Mouse (Mus musculus) B cell, adult 2 months (primary cell): ENCODE data around the gene Spred2.
A peak's percentile ranks its signal among the peaks of the same experiment; 100 is the strongest.

Experiments used
- DNase-seq, 2 experiments: peaks; one replicate each; pipeline ENCODE4 v3.0.0; 2022

The Spred2 gene

GRCm38 (mm10) chr11:19925976-19926842, 2.0 kb downstream of the Spred2 start:
- peak; percentile 82 to 83 for DNase-seq

GRCm38 (mm10) chr11:19926843-19927120, 2.6 kb downstream of the Spred2 start:
- DNase-seq: no peak

GRCm38 (mm10) chr11:19928633-19929032, 4.5 kb downstream of the Spred2 start:
- no peak for DNase-seq

- DNase-seq: no peak
These were observed 5.1 kb downstream of the Spred2 start for GRCm38 (mm10) chr11:19929087-19929865.

- no peak for DNase-seq
These were observed 7.5 kb downstream of the Spred2 start for GRCm38 (mm10) chr11:19931569-19932230.

- no peak for DNase-seq
These were observed 8.9 kb downstream of the Spred2 start for GRCm38 (mm10) chr11:19932983-19933511.

- no peak for DNase-seq
These were observed 11.6 kb downstream of the Spred2 start for GRCm38 (mm10) chr11:19935524-19936354.

- DNase-seq: peak; percentile 53 to 58
These were observed 14.4 kb downstream of the Spred2 start for GRCm38 (mm10) chr11:19938456-19939004.

- DNase-seq: peak; percentile 8 to 15
These were observed 15.1 kb downstream of the Spred2 start for GRCm38 (mm10) chr11:19939305-19939730.

- no peak for DNase-seq
These were observed 15.7 kb downstream of the Spred2 start for GRCm38 (mm10) chr11:19939831-19940230.

GRCm38 (mm10) chr11:19941156-19941777, 17.1 kb downstream of the Spred2 start:
- no peak for DNase-seq

- no peak for DNase-seq
These were observed 17.8 kb downstream of the Spred2 start for GRCm38 (mm10) chr11:19941978-19942377.

- DNase-seq: no peak
These were observed 19.6 kb downstream of the Spred2 start for GRCm38 (mm10) chr11:19943753-19944152.

- DNase-seq: no peak
These were observed 20.5 kb downstream of the Spred2 start for GRCm38 (mm10) chr11:19944701-19945100.

GRCm38 (mm10) chr11:19946721-19947120, 22.5 kb downstream of the Spred2 start:
- DNase-seq: no peak

- DNase-seq: no peak
These were observed 23.5 kb downstream of the Spred2 start for GRCm38 (mm10) chr11:19947626-19948135.

GRCm38 (mm10) chr11:19949725-19950124, 25.6 kb downstream of the Spred2 start:
- DNase-seq: no peak

- DNase-seq: no peak
These were observed 26.0 kb downstream of the Spred2 start for GRCm38 (mm10) chr11:19950169-19950568.

- no peak for DNase-seq
These were observed 28.8 kb downstream of the Spred2 start for GRCm38 (mm10) chr11:19952963-19953362.

GRCm38 (mm10) chr11:19953919-19954318, 29.7 kb downstream of the Spred2 start:
- DNase-seq: no peak

GRCm38 (mm10) chr11:19955069-19955468, 30.9 kb downstream of the Spred2 start:
- DNase-seq: no peak
